Mouse (Mus musculus): ENCODE measurements around the gene Prpf8. TPM values are rescaled to one million over a fixed set of nuclear protein-coding genes. Genes with fewer than 3 reads are reported as not detected.

The Prpf8 gene
- polyA plus RNA-seq, 1 experiment from 2014 or later, result 54.8 TPM

DNA sequence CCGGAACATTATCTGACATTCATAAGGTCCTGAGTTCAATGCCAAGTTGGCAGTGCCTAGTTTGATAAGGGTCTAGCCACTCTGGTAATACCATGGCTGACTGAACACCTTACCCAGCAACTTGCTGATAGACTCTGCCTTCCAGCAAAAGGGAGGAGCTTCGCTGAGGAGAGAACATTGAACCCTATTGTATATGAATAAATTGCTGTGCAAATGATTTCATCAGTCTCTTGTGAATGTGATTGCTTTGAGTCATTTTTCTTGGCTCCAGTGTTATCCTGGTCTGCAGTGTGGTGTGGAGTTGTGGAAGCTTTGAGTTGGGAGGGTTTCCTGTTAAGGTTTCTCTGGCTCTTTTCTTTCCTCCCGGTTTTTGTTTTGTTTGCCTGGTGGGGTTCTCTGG, 15.9 kb upstream of the Prpf8 start:
- ATAC-seq (replicated peaks), result no peak
- Histone ChIP-seq H3K4me2 (no peak overlapping the region), H3K9ac (no peak overlapping the region), H3K36me3 (replicated peaks) (peaks cover 3% of the 10 kb centered on the region), H3K4me3 (no peak overlapping the region), H3K4me1 (peaks cover 7% of the 10 kb centered on the region; the same call in 1 of the 2 replicates), H3K27me3 (replicated peaks) (peaks cover 3% of the 10 kb centered on the region; the same call in 1 of the 2 replicates), H3K27ac (no peak overlapping the region), H3K9me3 (no peaks in the 10 kb centered on the region)
- WGBS, result 88% methylated on average over 3 of the region's 3 CpGs

DNA sequence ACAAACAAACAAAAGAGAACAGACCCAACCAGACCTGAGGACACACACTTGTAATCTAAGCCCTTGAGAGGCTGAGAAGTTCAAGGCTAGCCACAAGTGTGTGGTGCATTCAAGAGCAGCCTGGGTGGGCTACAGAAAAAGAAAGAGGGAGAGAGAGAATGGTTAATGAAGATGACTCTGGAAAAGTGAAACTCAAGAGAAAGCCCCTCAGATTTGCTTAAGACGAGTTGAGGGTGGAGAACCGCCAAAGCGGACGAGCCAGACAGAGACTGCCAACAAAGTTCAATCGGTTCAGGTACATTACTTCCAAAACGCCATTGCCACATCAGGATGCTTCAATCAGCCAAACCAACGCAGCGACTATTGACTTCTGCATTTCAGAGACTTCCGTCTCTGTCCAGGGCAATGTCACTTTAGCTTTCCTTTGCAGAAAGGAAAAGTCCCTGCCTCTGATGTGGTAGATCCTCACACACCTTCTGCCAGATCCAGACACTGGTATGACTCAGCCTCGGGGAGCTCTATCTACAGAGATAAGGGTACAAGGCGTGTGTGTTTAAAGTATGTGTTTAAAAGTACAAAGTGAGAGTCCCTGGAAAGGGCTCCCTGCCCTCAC, 14.0 kb upstream of the Prpf8 start:
- WGBS, result 81% methylated on average over 11 of the region's 11 CpGs

DNA sequence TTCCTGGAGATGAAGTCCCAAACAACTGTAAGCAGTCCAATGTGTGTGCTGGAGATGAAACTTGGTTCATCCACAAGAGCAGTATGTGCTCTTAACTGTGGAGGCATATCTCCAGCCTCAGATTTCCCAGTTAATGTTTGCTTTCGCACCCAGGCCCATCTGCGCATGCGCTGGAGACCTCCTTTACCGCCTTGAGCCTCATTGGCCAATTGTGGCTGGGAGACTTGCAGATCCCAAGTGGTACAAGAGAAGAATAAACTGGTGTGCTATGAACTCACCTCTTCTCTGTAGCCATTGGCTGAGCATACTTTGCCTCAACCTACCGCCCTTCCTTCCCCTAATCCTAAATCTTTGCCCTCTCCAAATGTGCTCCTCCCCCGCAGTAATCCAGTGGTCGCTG, 13.2 kb upstream of the Prpf8 start:
- Histone ChIP-seq H3K4me1 (no peaks in the 10 kb centered on the region), H3K4me2 (no peak overlapping the region), H3K27me3 (replicated peaks) (no peaks in the 10 kb centered on the region; the same call in 1 of the 2 replicates), H3K9ac (no peak overlapping the region), H3K36me3 (replicated peaks) (no peaks in the 10 kb centered on the region), H3K4me3 (no peak overlapping the region), H3K9me3 (no peaks in the 10 kb centered on the region), H3K27ac (no peak overlapping the region)
- ATAC-seq (replicated peaks), result no peak
- WGBS, result 59% methylated on average over 7 of the region's 7 CpGs

More for the DNA sequence above, 14.0 kb upstream of the Prpf8 start:
- H3K9ac ChIP-seq, result no peak overlapping the region
- no peak overlapping the region for H3K4me3 ChIP-seq
- peaks cover 2% of the 10 kb centered on the region; the same call in 1 of the 2 replicates for H3K27me3 ChIP-seq (replicated peaks)
- no peaks in the 10 kb centered on the region for H3K9me3 ChIP-seq
- peaks cover 6% of the 10 kb centered on the region; the same call in 1 of the 2 replicates for H3K4me1 ChIP-seq
- no peaks in the 10 kb centered on the region for H3K36me3 ChIP-seq (replicated peaks)
- H3K4me2 ChIP-seq, result no peak overlapping the region
- no peak overlapping the region for H3K27ac ChIP-seq
- ATAC-seq (replicated peaks), result no peak

DNA sequence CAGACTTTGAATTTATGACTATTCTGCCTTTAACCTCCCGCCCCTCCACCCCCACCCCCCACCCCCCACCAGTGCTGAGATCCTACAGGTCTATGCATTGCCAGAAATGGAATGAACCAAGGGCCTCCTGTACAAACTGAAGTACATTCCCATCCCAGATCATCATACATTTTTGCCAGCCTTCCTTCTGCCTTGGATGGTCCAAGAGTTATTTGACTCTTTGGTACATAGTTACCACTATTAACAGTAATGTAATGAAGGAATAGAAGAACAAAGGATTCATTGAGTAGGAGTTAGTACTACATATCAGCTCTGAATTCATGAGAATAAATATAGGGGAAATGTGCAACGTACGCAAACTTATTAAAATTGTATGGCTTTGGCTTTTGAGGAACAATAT, 424 bp upstream of the Prpf8 start:
- Histone ChIP-seq H3K9ac (no peak overlapping the region), H3K27me3 (replicated peaks) (no peaks in the 10 kb centered on the region), H3K27ac (peak overlapping the region; percentile 65; the same call in 1 of the 2 replicates), H3K9me3 (no peaks in the 10 kb centered on the region), H3K4me2 (peak overlapping the region; percentile 45), H3K4me3 (peak overlapping the region; percentile 52), H3K36me3 (replicated peaks) (peaks cover 17% of the 10 kb centered on the region), H3K4me1 (peaks cover 14% of the 10 kb centered on the region)
- 20% methylated on average over 3 of the region's 3 CpGs for WGBS
- no peak; the same call in 1 of the 2 replicates for ATAC-seq (replicated peaks)

DNA sequence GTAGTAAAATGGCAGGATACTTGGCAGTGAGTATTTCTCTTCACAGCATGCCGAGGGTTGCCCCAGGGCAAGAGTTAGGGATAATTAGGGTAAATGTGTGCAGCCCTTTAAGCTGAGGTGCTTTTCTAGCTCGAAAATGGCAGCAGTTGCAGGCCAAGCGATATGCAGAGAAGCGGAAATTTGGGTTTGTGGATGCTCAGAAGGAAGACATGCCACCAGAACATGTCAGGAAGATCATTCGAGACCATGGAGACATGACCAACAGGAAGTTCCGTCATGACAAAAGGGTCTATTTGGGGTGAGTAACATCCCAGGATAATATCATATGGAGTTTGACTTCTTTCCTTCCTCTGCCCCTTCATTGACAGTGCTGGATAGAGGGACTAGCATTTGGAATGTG, 880 bp downstream of the Prpf8 start:
- Histone ChIP-seq H3K36me3 (replicated peaks) (peaks cover 30% of the 10 kb centered on the region), H3K9ac (peak overlapping the region; percentile 71), H3K27me3 (replicated peaks) (no peaks in the 10 kb centered on the region), H3K27ac (no peak overlapping the region), H3K9me3 (no peaks in the 10 kb centered on the region), H3K4me1 (peaks cover 14% of the 10 kb centered on the region), H3K4me3 (peak overlapping the region; percentile 52), H3K4me2 (peak overlapping the region; percentile 74)
- 53% methylated on average over 6 of the region's 6 CpGs for WGBS
- no peak for ATAC-seq (replicated peaks)

DNA sequence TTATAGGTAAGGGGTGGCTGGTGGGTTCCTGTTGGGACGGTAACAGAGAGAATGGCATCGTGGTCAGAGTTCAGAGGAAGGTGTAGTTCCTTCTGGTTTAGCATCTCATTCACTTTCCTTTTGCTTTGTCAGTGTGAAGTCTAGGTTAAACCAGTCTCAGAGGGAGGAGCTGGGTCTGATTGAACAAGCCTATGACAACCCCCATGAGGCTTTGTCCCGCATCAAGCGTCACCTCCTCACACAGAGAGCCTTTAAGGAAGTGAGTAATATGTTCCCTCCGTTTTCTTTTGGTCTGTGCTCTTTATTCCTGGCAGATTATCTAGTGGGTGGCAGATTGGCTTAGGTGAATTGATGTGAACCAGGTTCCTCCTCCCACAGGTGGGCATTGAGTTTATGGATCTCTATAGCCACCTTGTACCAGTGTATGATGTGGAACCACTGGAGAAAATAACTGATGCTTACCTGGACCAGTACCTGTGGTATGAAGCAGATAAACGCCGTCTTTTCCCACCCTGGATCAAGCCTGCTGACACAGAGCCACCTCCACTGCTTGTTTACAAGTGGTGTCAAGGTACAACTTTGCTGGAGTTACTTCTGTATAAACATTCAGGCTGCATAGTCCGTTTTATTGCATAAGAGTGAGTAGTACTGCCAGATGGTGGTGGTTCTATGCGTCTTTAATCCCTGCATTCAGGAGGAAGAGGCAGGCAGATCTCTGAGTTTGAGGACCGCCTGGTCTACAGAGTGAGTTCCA, 7.9 kb downstream of the Prpf8 start:
- Histone ChIP-seq H3K4me3 (no peak overlapping the region), H3K4me2 (no peak overlapping the region), H3K4me1 (no peaks in the 10 kb centered on the region), H3K9ac (no peak overlapping the region), H3K9me3 (no peaks in the 10 kb centered on the region), H3K36me3 (replicated peaks) (peaks cover 95% of the 10 kb centered on the region), H3K27ac (no peak overlapping the region), H3K27me3 (replicated peaks) (no peaks in the 10 kb centered on the region)
- no peak for ATAC-seq (replicated peaks)
- 96% methylated on average over 10 of the region's 10 CpGs for WGBS

DNA sequence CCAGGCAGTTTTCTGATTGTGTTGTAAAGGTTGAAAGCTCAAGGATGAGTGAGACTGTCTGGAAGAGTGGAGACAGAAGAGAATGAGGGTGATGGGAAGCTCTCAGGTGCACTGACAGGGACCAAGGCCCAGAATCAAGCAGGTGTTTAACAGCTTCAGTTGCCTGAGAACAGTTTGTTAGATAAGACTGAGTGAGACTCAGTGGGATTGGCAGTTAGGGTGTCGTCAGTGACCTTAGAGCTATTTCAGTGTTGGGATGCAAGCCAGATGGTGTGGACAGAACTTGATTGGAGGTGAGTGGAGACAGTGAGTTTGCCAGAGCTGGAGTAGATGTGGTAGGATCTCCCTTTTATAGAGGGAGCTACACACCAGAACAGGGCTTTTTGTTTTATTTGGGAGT, 11.5 kb downstream of the Prpf8 start:
- Histone ChIP-seq H3K9ac (no peak overlapping the region), H3K9me3 (no peaks in the 10 kb centered on the region), H3K4me2 (no peak overlapping the region), H3K4me1 (no peaks in the 10 kb centered on the region), H3K27ac (no peak overlapping the region), H3K27me3 (replicated peaks) (no peaks in the 10 kb centered on the region), H3K4me3 (no peak overlapping the region), H3K36me3 (replicated peaks) (peaks cover 97% of the 10 kb centered on the region)
- WGBS, result 97% methylated on average over 1 of the region's 1 CpGs
- ATAC-seq (replicated peaks), result no peak

DNA sequence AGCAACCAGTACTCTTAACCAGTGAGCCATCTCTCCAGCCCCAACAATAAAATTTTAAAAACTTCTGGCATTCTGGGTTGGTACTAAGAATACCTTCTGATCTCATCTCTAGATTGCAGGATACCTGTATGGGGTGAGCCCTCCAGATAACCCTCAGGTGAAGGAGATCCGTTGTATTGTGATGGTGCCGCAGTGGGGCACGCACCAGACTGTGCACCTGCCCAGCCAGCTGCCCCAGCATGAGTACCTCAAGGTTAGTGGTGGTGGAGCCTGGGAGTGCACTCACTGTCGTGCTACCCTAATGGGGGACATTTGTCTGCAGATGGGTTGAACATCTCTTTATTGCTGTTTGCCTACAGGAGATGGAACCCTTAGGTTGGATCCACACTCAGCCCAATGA, 21.5 kb downstream of the Prpf8 start:
- Histone ChIP-seq H3K27ac (no peak overlapping the region), H3K4me3 (no peak overlapping the region), H3K4me1 (peaks cover 13% of the 10 kb centered on the region), H3K9me3 (no peaks in the 10 kb centered on the region), H3K9ac (no peak overlapping the region), H3K4me2 (no peak overlapping the region), H3K36me3 (replicated peaks) (peaks cover 51% of the 10 kb centered on the region), H3K27me3 (replicated peaks) (no peaks in the 10 kb centered on the region)
- 98% methylated on average over 4 of the region's 4 CpGs for WGBS
- no peak for ATAC-seq (replicated peaks)

DNA sequence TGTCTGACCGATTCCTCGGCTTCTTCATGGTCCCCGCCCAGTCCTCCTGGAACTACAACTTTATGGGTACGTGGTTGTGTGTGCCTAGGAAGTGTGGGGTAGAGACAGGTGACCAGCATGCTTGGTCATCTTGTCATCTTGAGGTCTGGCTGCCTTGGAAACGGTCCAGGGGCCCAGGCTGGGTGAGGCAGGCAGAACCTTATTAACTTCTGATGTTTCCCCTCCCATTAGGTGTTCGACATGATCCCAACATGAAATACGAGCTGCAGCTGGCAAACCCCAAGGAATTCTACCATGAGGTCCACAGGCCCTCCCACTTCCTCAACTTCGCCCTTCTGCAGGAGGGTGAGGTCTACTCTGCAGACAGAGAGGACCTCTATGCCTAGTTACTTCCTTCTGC, 22.3 kb downstream of the Prpf8 start:
- Histone ChIP-seq H3K36me3 (replicated peaks) (peaks cover 45% of the 10 kb centered on the region), H3K9me3 (no peaks in the 10 kb centered on the region), H3K4me3 (no peak overlapping the region), H3K27ac (no peak overlapping the region), H3K9ac (no peak overlapping the region), H3K4me2 (no peak overlapping the region), H3K4me1 (peaks cover 13% of the 10 kb centered on the region), H3K27me3 (replicated peaks) (no peaks in the 10 kb centered on the region)
- ATAC-seq (replicated peaks), result no peak
- 79% methylated on average over 8 of the region's 8 CpGs for WGBS

DNA sequence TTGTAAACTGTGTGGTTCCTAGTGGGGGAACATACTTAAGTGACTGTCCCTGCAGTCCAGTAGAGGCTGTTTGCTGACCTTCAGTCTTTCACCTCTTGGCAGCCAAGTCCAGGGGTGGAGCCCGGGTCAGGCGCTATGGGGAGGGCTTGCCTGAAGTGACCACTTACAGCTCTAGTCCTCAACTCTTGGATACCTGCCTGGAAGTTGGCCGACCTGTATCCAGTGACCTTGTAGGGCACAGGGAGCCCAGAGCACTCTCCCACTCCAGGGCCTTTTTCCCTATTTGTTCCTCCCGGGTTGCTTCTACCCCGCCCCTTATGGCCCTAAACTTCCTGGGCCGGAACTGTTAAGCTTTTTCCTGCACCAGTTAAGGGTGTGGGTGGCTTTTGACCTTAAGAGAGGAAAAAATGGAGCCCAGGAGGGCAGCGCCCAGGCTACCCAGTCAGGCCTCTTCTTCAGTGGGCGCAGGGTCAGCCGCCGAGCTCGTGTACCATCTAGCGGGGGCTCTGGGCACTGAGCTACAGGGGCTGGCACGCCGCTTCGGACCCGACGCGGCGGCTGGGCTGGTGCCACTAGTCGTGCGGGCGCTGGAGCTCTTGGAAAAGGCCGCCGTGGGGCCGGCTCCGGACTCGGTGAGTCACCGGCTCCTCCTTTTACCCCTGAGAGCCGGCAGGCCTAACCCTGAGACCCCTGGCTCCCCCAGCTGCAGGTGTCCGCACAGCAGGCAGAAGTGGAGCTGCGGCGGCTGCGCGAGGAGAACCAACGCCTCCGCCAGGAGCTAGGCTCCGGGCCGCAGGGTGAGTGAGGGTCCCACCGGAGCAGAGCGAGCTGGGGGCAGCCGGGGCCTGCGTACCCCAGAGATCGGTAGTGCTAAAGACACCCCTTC, 23.4 kb downstream of the Prpf8 start, which contains the start of gene Rilp:
Gene Rilp, plus strand, starts transcription at position 354 of the 886 bp plus-strand sequence.
- Histone ChIP-seq H3K9ac (peak within 1 kb of the TSS; percentile 62), H3K36me3 (replicated peaks) (peaks cover 37% of the 10 kb centered on the region), H3K4me3 (peak within 1 kb of the TSS; percentile 54), H3K27ac (peak within 1 kb of the TSS; percentile 76), H3K4me1 (peaks cover 13% of the 10 kb centered on the region), H3K9me3 (no peaks in the 10 kb centered on the region), H3K4me2 (peak within 1 kb of the TSS; percentile 93), H3K27me3 (replicated peaks) (no peaks in the 10 kb centered on the region)
- 2% methylated on average over 43 of the region's 43 CpGs for WGBS
- ATAC-seq (replicated peaks), result peak; percentile 81

DNA sequence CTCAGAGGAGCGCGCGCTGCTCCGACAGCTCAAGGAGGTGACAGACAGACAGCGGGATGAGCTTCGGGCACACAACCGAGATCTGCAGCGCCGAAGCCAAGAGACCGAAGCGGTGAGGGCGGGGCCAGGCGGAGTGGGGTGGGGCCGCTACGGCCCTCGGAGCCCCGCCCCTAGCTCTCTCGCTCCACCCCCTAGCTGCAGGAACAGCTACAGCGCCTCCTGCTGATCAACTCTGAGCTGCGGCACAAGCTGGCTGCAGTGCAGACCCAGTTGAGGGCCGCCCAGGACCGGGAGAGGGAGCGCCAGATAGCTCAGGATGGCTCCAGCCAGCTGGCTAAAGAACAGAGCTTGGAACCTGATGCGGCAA, 24.0 kb downstream of the Prpf8 start:
- peak overlapping the region; percentile 76 for H3K27ac ChIP-seq
- peak overlapping the region; percentile 93 for H3K4me2 ChIP-seq
- no peaks in the 10 kb centered on the region for H3K9me3 ChIP-seq
- no peaks in the 10 kb centered on the region for H3K27me3 ChIP-seq (replicated peaks)
- peak overlapping the region; percentile 54 for H3K4me3 ChIP-seq
- H3K4me1 ChIP-seq, result peaks cover 13% of the 10 kb centered on the region
- WGBS, result 2% methylated on average over 24 of the region's 24 CpGs
- peak; percentile 92 for ATAC-seq (replicated peaks)
- H3K9ac ChIP-seq, result peak overlapping the region; percentile 62
- H3K36me3 ChIP-seq (replicated peaks), result peaks cover 33% of the 10 kb centered on the region

DNA sequence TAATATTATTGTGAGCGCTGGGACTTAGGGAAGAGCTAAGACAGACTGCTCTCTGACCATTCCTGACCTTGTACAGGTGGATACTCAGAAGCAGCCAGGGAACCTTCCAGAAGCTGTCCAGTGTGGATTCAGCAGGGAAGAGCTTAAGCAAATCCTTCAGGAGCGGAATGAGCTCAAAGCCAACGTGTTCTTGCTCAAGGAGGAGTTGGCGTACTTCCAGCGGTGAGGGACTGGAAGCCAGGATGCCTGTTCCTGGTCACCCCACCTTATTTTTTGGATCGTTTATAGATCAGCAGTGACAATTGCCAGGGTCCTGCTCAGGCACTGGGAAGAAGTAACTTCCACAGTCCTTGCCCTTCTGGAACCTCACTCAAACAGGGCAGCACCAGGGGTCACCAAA, 24.6 kb downstream of the Prpf8 start:
- H3K4me1 ChIP-seq, result peaks cover 13% of the 10 kb centered on the region
- H3K27me3 ChIP-seq (replicated peaks), result no peaks in the 10 kb centered on the region
- H3K9ac ChIP-seq, result no peak overlapping the region
- no peaks in the 10 kb centered on the region for H3K9me3 ChIP-seq
- no peak for ATAC-seq (replicated peaks)
- 0 out of 2 replicates have a peak overlapping the region, but pooled peaks have one; percentile 93 for H3K4me2 ChIP-seq
- WGBS, result 82% methylated on average over 6 of the region's 6 CpGs
- no peak overlapping the region for H3K27ac ChIP-seq
- peaks cover 28% of the 10 kb centered on the region for H3K36me3 ChIP-seq (replicated peaks)
- H3K4me3 ChIP-seq, result no peak overlapping the region
